Mouse (Mus musculus) CH12.LX (cell line): ENCODE data around the gene Tnfsf13.

ENCODE experiments used
- CTCF ChIP-seq, 2 experiments: IDR thresholded peaks in 1 of 2; conservative IDR thresholded peaks in 1 of 2; 2 replicates each; pipeline ENCODE4 v1.5.1; 2011 to 2012; ENCODE audit warnings: low read depth in 2 of 2, low read length in 2 of 2, improper control_type of control experiment in 1 of 2, inconsistent platforms in 1 of 2, mild to moderate bottlenecking in 1 of 2, moderate library complexity in 1 of 2
- HCFC1 ChIP-seq: IDR thresholded peaks from 2 replicates; pipeline ENCODE4 v1.6.1; 2012; ENCODE audit warnings: low read depth, mild to moderate bottlenecking, inconsistent platforms, low read length, improper control_type of control experiment
- POLR2A ChIP-seq: IDR thresholded peaks from 2 replicates; pipeline ENCODE4 v1.6.1; 2011; ENCODE audit warnings: low read depth, mild to moderate bottlenecking, improper control_type of control experiment, low read length
- POLR2AphosphoS2 ChIP-seq: IDR thresholded peaks from 2 replicates; pipeline ENCODE4 v1.6.1; 2011; ENCODE audit warnings: low read depth, low read length, improper control_type of control experiment
- SIN3A ChIP-seq: IDR thresholded peaks from 2 replicates; pipeline ENCODE4 v1.6.1; 2012; ENCODE audit warnings: low read length, improper control_type of control experiment, inconsistent platforms

DNA sequence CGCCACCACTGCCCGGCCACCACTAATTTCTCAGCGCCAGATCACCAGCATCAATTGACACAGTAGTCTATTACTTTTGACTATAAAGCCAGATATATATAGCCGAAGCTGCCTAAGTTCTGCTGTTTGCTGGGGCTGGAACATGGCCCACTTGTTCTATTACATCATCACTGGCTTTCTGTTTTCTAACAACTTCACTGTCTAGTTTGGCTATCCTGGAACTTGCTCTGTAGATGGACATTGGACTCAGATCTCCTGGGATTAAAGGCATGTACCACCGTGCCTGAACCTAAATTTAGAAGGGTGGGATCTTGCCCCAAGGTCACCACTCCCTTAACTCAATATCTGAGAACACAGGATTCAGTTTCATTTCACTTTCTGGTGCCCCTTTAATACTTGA is 39.7 kb downstream of the Tnfsf13 start:
- TF ChIP-seq SIN3A: no peak
- no peak for TF ChIP-seq HCFC1
- TF ChIP-seq POLR2A: no peak
- TF ChIP-seq CTCF (conservative IDR thresholded peaks at IDR 0.05 in 1 of 2, IDR thresholded peaks at IDR 0.05 in 1 of 2; ENCODE audit: low read depth in 2 of 2, low read length in 2 of 2): no peak
- TF ChIP-seq POLR2AphosphoS2: no peak
